Mouse (Mus musculus) liver, embryonic 14.5 days (tissue): ENCODE data around the gene Platr17.

Experiments
- CTCF ChIP-seq: IDR thresholded peaks from 2 replicates; pipeline ENCODE4 v1.5.1; 2016; ENCODE audit warnings: antibody characterized with exemption, low read depth, control low read depth
- EP300 ChIP-seq: IDR thresholded peaks from 2 replicates; pipeline ENCODE4 v1.6.1; 2016; ENCODE audit warnings: antibody characterized with exemption, low read depth

- TF ChIP-seq EP300 (no peak), CTCF (no peak)
Observed at GRCm38 (mm10) chr17:33940206-33940805, 35.4 kb downstream of the Platr17 start, which contains the start of the genes Pfdn6 and Wdr46.
